Mouse (Mus musculus): ENCODE data around the gene Xpnpep1.

Xpnpep1 gene

DNA sequence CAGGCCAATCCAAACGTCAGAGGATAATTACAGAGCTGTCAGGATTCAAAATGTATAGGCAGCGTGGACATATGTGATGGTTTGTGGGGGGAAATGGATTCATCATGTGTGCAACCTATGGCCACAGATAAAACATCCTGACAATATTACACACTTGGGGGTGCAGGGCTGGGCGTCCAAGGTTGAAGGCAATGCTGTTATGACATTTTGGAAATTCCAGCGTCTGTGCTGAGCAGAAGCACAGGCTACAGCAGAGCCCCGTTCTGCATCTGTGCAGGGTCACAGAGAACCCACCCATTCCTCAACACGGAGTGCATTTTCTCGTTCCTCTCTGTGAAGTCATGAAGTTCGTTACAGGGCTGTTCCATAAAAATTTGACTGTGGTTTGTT lies 25.0 kb upstream of the Xpnpep1 start:
- no peak for DNase-seq

DNA sequence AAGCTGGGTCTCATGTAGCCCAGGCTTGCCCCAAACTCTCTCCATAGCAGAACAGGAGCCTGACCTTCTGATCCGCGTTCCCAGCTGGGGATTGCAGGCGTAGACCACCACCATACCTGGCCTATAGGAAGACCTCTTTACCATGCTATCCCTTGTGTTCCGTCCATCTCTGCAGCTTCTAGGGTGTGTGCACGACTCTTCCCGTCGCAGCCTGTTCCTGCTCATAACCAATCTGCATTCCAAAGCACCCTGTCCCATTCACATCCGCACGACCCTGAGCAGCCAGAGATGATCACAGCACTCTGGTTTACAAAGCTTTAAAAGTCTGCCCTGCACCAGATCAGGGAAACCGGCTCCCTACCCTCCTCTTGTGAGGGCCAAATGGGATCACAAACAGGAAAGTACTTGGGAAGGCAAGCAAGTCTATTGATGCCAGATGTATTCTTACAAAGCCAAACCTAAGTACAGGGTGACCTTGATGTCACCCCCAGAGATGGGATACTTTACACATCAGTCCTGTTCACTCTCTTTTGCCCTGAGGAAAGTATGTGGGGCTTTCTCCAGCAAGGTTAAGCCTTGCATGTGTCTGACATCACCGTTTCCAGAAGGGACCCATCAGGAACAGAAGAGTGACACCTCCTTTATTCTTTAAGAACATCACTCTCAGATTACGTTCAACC lies 24.4 kb upstream of the Xpnpep1 start:
- no peak for DNase-seq

DNA sequence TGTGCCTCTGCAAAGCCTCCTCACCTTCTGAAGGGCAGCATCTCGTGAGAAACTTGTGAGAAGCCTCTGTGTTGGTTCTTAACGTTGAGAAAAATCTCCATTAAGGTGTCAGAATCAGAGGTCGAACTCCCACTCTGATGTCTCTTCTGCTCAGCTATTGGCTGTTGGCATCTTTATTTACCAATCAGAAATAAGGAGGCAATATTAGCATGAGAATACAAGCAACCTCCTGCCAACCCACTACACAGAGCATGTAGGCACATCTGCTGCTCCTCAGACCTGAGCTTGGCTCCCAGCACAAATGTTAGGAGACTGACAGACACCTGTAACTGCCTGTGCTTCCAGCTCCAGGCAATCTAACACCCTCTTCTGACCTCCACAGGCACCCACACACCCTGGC lies 22.0 kb upstream of the Xpnpep1 start:
- no peak for DNase-seq

DNA sequence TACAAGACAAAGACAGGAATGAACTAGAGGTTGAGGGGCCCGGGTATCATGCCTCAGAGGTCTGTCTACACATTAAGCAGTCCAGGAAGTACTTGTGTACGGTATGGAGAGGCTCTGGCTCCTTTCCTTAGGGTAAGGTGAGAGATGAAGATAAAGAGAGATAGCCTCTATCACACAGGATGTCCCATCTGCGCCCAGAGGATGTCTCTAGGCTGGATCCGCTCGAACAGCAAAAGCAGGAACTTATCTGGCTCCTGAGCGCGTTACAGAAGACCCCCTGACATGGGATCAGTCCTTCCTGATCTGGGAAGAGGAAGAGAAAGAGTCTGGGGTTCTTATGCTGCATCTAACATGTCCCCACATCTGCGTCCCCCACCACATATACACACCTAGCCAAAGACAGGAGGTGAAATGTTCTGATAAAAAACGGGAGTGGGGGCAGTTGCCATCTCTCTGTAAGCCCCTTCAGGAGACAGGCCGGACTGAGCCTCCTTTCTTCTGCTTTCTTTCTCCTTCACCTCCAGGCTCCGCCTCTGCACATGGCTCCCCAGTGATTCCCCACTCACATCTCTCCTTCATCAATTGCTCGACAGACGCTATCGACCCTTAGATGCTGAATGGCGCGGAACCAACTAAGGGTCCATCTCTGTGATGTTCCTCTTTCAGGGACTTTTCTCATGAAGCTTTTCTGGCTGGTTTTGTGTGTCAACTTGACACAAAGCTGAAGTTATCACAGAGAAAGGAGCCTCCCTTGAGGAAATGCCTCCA lies 19.5 kb upstream of the Xpnpep1 start:
- no peak for DNase-seq

DNA sequence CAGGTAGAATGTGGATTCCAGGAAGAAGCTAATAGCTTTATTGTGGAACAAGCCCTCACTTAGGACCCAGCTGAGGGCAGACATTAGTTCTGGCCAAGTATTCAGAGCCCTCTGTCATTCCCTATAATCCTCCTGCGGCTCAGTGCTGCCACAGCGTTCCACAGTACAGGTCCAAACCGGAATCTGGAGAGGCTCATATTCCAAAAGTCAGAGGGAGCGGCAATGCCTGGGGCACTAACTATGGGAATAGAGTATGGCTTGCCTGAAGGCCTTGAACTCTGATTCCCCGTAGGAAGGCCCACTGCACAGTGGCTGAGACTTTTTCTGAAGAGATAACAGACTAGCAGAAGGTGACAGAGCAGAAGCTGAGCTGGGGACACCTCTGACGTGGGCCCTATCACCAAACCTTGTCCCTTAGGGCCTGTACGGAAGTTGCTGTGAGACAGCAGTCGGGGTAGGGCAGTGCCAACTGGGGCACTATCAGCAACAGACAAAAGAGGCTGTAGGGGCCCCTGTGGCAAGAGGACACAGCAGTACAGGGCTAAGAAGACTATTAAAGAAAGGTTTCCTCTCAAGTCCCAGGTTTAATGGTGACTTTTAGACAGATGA lies 18.8 kb upstream of the Xpnpep1 start:
- no peak for DNase-seq

DNA sequence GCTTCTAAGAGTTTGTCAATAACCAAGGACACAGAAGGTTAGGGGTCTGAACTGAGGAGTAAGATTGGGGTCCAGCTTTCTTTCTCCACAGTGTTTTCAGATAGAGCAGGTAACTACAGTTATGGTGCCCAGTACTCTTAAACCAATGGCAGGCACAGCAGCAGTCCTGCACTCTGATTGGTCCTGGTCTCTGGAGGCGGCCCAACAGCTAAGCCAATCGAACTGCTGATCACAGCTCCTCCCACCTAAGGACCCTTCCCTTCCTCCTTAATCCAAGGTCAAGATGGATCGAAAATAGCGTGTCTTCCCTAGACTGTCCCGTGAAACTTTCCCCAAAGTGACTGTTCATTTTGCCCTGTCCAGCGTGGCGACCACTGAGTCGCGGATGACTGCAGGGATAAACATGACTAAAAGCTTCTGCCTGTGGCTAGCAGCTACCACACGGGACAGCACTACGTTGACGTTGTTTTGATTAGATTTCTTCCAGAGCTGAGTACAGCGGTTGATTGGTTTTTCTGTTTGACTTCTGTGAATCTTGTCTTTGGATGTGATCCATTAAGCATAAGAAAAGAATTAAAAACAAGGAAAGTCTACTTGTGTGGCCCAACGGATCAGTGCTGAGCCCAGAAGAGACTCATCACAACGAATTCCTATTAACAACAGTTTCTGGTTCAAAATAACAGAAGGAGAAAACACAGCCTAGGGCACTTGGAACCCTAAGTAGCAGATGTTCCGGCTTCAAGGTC lies 18.1 kb upstream of the Xpnpep1 start:
- no peak for DNase-seq

DNA sequence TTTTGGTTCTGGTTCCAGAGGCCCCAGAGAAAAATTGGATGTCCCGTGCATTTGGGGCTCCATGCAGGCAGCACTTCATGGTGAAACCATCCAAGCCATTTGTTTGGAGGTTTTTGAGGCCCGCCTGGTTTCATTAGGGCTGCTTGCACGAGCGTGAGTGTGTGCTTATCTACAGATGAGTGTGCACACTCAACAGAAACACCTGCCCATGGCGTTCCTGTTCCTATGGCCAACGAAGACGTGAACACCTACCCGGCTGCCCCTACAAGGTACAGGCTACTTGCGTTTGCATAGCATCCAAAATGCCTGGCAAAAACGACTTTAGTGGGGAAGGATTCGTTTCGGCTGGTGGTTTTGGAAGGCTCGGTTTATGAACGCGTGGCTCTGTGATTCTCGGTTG lies 13.3 kb upstream of the Xpnpep1 start:
- DNase-seq = no peak

DNA sequence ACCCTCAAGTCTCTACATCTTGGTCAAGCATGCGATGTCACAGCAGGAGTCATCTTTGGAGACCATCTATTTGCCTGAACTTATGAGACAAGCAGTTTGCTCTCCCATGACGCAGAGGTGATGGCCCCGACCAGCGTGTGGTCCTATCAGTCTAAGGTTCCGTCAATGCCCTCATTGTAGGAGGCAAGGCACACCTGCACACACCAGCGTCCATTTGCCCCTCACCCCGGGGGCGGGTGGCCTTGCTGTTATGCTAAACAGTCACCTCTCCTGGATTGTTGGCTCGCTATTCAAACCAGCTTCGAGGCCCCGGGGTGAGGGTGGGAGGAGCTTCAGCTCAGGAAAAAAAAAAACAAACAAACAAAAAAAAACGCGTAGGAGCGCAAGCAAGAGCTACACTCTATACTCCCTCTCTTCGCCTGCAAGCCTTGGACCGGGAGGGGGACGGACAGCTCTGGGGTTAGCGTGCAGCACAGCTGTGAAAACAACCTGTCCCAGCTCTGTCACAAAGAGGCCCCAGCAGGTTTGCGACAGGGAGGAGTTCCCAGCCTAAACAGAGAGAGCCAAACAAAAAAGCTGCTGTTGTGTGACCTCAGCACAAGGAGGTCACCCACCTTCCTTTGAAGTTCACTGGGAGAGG lies 12.1 kb upstream of the Xpnpep1 start:
- DNase-seq = peak; percentile 36

DNA sequence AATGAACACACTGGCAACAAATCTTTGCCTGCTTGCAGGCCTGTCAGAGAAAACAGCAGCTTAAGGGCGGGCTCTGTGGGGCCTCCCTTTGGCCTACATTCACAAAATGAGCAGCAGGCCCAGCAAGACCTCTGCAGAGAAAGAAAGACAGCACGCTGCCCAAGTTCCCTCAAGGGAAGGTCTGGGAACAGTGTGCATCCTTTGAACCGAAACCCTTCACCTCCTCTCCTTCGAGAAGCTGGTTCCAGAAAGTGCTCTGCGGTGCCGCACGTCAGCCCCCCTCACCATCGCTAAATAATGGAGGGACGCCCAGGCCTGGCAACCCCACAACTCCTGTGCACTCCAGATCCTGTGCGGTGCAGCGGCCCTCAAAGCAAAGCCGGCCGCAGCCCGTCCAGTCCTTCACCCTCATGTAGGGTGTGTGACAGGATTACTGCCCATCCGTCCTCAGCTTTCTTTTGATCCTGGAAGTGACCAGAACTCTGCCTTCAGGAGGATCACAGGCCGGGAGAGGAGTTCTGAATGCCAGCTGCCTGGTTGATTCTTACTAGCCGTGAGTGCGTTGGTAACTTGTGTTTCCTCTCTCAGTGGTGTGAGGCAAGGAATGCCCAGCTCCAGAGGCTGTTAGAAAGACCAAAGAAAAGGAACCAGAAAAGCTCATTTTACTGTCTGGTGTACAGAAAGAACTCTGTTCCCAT lies 11.4 kb upstream of the Xpnpep1 start:
- DNase-seq = peak; percentile 37

DNA sequence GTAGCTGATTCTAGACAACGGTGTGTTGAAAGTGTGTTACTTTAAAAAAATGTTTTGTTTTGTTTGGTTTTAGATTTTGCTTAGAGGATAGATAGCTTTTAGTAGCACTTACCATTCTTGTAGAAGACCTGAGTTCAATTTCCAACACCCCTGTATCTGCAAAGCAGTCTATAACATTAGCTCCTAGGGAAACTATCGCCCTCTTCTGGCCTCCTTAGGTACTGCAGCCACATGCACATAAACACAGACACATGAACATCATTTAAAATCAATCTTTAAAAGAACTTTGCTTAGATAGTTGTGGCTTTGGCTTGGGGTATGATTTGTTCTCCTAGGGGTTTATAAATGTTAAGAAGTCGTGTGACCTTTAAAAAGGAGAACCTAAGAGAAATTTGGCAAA lies 10.1 kb upstream of the Xpnpep1 start:
- no peak for DNase-seq

DNA sequence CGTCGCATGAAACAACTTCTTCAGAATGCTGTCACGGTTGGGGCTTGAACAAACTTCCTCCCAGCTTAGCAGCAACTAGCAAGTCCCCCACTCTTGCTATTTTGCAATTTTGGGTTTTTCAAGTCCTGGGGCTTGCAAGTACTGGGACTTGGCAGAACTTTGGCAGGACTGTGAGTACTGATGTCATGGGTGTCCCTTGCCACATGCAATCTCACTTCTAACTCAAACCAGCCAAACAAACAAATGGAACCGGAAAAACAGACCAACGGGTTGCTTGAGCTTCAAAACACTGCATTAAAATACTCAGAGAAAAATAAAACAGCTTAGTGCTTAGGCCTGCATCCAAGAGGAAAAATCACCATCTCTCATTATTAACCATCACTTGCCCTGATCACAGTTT lies 7.2 kb upstream of the Xpnpep1 start:
- DNase-seq = no peak

DNA sequence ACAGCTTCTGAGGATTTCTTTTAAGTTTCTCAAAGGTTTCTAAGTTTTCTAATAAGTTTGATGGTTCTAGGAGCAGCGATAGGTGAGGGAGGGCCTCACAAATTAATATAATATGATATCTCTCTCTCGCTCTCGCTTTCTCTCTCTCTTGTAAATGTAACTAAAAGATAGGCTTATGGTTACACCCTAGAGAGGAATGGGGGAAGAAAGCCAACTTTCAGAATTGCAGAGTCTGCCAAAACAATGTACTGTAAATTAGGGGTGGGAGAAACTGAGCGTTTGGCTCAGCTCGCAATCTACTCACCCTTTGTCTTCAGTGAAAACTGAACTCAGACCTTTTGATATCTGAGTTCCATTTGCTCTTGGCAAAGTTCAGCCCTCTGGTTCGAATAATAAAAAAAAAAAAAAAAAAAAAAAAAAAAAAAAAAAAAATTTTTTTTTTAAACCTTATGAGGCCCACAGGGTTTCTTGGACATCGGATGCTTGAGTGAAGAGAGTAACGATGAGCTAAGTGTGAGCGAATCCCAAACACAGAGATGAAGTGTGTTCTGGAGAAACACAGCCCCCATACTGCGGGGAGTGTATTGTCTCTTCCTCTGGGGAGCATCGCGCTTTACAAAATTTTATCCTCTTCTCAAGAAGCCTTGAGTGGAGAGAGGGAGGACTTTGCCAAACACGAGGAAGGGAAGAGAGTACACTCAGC lies 3.6 kb upstream of the Xpnpep1 start:
- no peak for DNase-seq

DNA sequence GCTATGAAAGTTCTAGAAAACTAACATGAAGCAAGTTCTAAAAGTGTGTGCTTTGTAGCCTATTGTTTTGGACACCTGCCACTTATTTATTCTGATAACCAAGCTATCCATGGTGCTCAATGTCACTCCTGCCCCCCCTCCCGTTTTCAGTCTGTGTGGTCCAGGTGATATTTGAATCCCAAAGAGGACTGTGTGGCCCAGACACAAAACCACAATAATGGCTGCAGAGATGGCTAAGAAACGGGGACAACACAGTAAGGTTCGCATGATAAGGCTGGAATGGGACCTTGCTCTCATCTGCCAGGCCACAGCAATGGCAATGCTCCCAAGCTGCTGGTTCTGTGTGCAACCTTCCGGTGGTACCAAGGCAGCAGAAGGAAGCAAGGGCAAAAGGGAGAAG lies 1.6 kb upstream of the Xpnpep1 start:
- no peak for DNase-seq

DNA sequence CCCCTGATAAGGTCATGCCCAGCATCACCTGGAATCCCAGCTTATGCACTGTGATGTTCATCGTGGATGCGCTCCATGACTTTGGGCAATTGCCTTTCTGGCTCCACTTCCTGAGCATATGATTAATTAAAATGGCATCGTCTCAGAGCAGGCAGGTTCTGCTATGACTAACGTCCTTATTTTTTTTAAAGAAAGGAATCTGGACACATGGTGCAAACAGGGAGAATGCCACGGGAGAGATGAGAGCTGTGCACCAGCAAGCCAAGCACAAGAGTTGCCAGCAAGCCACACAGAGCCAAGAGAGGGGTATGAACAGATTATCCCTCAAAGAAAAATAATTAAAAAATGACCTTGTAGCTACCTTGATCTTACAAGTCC lies 1.1 kb upstream of the Xpnpep1 start:
- peak; percentile 33 for DNase-seq

DNA sequence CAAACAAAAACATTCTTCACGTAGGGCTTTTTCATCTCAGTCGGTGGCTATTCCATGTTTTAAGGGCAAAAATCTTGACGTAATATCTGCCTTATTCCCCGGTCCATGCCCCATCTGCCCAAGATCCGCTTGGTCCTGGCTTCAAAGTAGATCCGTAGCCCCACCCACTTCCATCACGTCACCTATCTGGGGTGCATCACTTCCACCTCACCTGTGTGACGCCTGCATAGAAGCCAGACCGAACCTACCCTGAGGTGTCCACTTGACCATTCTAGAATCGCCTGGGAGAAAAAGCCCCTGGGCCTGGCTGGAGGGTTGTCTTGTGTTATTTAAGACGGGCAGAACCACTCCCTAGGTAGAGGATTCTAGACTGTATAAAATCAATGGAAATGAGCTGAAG lies 924 bp downstream of the Xpnpep1 start:
- peak; percentile 82 for DNase-seq

DNA sequence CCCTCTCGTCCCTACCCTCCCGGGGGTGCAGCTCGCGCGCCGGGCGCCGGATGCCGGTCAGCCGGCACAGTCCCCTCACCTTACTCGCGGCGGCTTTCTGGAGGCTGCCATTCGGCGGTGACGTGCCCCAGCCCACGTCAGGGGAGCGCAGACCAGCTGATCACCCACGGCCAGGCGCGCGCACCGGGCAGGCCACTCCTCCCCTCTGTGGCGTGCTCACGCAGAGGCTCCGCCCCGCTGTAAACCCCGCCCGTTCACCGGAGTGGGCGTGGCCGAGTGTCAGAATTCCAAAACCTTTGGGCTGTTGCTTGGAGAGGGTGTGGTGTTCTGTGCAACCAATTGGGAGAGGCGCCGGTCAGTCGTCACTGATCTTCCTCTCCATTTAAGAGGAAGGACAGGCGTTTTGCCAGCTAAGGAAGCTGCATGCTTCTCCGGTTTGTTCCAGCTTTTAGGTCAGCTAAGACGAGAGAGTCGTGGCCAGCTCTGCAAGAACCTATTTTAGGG lies 1.5 kb downstream of the Xpnpep1 start:
- DNase-seq = peak; percentile 98

DNA sequence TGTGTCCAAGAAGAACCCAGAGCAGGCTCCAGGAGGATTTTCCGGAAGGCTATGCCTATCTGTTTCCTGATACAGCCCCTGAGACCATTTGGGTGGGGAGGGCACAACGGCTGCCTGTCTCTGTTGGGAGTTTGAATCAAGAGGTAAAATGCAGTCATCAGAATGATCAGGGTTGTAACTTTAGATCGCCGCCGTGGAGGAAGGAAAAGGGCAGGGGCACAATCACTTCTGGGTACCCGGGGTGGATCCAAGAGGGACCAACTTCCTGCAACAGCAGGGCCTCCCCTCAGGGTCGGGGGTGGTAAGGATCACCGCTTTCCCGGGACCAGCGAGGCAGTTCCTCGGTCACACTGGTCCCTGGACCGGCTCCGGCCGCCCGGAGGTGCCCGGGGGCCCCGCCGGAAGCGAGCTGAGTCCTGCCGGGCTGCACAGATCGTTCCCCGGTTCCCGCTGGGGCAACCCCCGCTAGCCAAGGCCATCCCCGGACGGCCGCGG lies 2.0 kb downstream of the Xpnpep1 start:
- DNase-seq = no peak

DNA sequence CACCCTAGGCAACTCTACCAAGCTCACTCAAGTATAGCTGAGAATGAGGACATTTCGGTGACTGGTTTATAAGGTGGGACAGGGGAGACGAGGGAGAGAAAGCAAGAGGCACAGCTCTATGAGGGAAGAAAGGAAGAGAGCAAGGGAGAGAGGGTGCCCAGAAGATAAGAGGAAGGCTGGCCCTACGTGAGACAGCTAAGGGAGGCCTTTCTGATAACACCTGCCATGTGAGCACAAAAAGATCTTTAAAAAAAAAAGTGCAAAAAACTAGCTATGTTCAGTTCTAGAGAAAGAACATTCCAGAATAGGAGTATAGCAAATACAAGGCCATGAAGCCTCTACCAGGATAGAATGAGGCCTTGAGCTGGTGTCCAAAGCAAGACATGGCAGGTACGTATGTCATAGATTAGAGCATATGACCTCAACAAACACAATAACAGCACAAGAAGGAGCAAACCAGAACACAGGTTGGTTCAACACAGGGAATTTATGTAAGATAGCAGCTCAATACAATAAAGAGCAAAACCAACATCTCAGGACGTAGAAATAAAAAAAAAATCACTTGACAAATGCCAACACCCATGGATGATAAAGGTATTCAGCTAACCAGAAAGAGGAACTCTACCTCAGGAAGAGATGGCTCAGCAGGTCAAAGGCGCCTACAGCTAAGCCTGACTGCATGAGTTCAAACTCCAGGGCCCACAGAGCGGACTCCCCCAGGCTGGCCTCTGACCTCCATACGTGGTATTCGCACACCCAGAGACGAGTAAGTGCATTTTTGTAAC lies 6.7 kb downstream of the Xpnpep1 start:
- DNase-seq = no peak

DNA sequence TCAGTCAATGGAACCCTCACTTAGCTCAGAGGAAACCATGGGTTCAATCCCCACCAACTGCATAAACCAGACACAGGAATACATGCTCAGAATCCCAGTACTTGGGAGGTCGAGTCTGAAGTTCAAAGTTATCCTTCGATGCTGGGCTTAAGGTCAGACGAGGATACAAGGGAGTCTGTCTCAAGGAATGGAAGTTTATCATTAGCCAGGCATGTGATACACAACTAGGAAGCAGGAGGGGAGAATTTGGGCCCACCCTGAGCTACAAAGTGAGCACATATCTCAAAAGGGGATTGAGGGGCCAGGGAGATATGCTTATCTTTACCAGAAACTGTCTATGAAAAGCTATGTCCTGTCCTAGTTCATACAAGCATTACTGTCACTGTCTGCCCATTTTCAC lies 7.4 kb downstream of the Xpnpep1 start:
- DNase-seq = no peak

DNA sequence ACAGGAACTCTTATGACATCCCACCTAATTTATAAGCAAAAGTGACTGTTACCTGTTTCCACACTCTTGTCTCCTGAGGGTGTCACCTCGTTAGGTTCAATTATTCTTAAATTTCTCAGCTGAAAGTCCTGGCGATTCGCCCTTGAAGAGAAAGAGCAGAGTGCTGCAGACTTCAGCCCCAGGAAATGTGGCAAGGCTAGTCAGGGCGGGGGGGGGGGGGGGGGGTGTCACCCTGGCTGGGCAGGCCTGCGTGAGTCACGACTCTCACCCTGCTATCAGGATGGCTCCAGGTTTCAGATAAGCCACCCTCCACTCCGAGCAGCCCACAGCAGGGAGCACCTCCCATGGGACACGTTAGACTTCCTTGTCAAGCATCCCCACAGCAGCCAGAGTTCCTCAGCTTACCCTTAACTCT lies 8.1 kb downstream of the Xpnpep1 start:
- DNase-seq = no peak

DNA sequence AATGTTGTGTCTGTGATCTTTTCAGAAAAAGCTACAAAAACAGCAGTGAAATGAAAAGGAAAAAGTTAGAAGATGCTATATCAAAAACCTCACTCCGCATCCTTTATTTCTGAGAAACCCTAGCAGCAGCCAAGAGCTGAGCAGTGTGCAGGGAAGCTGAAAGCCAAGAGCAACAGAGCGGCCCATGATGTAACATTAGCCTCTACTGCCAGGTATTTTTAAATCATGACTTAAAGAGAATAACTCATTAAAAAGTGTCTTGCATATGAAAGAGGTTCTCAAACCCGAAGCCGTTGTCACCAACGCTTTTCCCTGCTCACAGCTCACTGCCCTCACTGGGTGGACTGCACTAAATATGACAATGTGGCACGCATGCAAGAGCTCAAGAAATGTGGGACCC lies 9.7 kb downstream of the Xpnpep1 start:
- DNase-seq = no peak

Data from cerebellum, adult 11-12 months (tissue).